1 mouse cellular context compared by ENCODE assay signal in genomic region chr8:98243328-98243926, GRCm38 (mm10).
TF ChIP-seq lines count a peak whose summit lies in the region.

No protein-coding gene starts in this region.

TF ChIP-seq in MEL, 35 proteins besides CTCF, POLR2A, EP300 and RAD21 (continued from another document):
- TF ChIP-seq POLR2AphosphoS2 (IDR thresholded peaks at IDR 0.05; ENCODE audit: low read length) = no peak
- TF ChIP-seq NELFE (IDR thresholded peaks at IDR 0.05; ENCODE audit: low read depth, low read length) = no peak
- TF ChIP-seq TAL1 (IDR thresholded peaks at IDR 0.05; ENCODE audit: low read length) = no peak
- no peak for TF ChIP-seq MAX (IDR thresholded peaks at IDR 0.05; ENCODE audit: low read length)
- TF ChIP-seq UBTF (IDR thresholded peaks at IDR 0.05; ENCODE audit: borderline replicate concordance, insufficient read depth, low read depth, low read length) = no peak
